Mouse (Mus musculus) skeletal muscle tissue, postnatal 0 days (tissue): Measurements from ENCODE around the gene Hfe. TPM values are rescaled to one million over a fixed set of nuclear protein-coding genes. Genes with fewer than 3 reads are reported as not detected.

Experiments
- microRNA-seq, 2 experiments: library from miRNA; unstranded; fragments of <30 nt; microRNA quantifications; one replicate each; pipeline ENCODE4; 2016
- polyA plus RNA-seq: library from polyadenylated mRNA; unstranded; fragments of >200 nt; fragmentation: Nextera tagmentation; extraction: Ambion mirVana; gene quantifications from 2 replicates; pipeline ENCODE4 v1.2.1, GENCODE M21; 2015

The Hfe gene
- polyA plus RNA-seq = 9.6 and 16.8 TPM in 2 replicates

GRCm38 (mm10) chr13:23710374-23711089 is at the start of gene Hfe:
Gene Hfe (minus strand): TSS chr13:23710854.

GRCm38 (mm10) chr13:23756790-23757189 is 46.1 kb upstream of the Hfe start, which contains the start of gene Hist1h4b:
Gene Hist1h4b (plus strand): TSS chr13:23757013.

DNA sequence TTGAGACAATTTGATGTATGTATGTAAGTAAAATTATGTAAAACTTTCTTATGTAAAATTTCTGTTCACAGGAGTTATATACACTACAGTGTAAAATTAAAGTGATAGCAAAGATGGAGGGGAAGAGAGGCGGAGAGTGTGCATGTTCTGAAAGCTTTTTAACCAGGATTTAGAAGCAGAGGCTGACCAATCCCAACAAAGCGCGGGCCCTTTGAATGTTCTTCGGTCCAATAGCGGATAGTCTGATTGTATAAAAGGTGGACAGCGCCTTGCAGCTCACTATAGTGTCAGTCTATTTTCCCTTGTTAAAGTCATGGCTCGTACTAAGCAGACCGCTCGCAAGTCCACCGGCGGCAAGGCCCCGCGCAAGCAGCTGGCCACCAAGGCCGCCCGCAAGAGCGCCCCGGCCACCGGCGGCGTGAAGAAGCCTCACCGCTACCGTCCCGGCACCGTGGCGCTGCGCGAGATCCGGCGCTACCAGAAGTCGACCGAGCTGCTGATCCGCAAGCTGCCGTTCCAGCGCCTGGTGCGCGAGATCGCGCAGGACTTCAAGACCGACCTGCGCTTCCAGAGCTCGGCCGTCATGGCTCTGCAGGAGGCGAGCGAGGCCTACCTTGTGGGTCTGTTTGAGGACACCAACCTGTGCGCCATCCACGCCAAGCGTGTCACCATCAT is 41.5 kb upstream of the Hfe start, which contains the start of gene Hist1h3b:
TSS of gene Hist1h3b (plus strand) at position 201 of the 675 bp plus-strand sequence.

DNA sequence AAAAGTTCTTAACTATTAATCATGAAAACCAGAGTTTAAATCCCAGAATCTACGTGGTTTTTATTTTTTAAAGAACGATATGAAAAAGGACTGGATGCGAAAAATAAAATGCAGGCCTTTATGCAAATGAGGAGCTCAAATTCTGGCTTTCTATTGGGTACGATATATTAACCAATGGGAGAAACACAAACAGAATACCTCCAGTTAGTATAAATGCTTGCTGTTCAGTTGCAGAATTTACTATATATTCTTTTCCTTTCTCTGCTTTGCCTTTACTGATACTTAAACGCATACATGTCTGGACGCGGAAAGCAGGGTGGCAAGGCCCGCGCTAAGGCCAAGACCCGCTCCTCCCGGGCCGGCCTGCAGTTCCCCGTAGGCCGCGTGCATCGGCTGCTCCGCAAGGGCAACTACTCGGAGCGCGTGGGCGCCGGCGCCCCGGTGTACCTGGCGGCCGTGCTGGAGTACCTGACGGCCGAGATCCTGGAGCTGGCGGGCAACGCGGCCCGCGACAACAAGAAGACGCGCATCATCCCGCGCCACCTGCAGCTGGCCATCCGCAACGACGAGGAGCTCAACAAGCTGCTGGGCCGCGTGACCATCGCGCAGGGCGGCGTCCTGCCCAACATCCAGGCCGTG is 40.3 kb upstream of the Hfe start, which contains the start of gene Hist1h2ab:
TSS of gene Hist1h2ab (plus strand) at position 288 of the 639 bp plus-strand sequence.

GRCm38 (mm10) chr13:23746201-23747080 is 35.8 kb upstream of the Hfe start, which contains the start of gene Hist1h2bb:
Gene Hist1h2bb (plus strand): TSS chr13:23746734.

DNA sequence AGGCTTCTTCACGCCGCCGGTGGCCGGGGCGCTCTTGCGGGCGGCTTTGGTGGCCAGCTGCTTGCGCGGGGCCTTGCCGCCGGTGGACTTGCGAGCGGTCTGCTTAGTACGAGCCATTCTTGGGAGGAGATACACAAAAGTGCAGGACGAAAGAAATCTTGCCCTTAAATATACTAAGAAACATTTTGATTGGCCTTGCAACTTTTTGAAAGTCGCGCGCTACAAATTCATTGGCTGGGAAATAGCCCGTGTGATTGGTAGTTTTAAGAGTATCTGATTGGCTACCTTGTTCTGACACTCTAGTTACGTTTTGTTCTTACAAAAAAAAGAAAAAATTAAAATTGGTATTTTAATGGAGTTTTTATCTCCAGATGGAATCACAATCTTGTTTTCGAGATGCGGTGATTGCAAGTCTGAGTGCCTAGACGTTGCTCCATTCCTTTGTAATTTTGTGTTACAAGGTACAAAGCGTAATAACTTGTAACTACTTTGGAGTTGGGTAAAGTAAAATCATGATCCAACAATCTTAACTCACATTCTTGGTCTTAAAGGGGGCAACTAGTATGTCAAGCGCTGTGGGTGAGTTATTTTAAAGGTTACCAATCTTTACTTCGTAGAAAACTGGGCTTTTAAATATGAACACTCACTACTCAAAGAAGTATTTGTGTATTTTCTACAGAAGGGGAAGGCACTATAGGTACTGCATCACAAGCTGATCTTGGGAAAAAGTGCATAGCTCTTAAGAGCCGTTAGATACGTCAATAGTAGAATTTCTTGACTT is 34.9 kb upstream of the Hfe start, which contains the start of gene Hist1h3c:
TSS of gene Hist1h3c (minus strand) at position 222 of the 781 bp plus-strand sequence.

DNA sequence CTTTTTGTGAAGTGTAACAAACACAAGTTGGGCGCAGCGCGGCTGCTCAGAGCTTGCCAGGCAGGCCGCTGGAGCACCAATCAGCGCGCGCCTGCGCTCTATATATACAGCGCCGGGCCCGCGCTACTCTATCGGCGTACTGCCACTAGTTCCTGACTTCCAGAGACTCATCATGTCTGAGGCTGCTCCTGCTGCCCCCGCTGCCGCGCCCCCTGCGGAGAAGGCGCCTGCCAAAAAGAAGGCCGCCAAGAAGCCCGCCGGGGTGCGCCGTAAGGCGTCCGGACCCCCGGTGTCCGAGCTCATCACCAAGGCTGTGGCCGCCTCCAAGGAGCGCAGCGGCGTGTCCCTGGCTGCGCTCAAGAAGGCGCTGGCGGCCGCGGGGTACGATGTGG is 28.0 kb upstream of the Hfe start, which contains the start of gene Hist1h1c:
TSS of gene Hist1h1c (plus strand) at position 132 of the 392 bp plus-strand sequence.

GRCm38 (mm10) chr13:23698300-23698693 is 12.4 kb downstream of the Hfe start, which contains the start of gene Hist1h4c:
Gene Hist1h4c (minus strand): TSS chr13:23698454.

DNA sequence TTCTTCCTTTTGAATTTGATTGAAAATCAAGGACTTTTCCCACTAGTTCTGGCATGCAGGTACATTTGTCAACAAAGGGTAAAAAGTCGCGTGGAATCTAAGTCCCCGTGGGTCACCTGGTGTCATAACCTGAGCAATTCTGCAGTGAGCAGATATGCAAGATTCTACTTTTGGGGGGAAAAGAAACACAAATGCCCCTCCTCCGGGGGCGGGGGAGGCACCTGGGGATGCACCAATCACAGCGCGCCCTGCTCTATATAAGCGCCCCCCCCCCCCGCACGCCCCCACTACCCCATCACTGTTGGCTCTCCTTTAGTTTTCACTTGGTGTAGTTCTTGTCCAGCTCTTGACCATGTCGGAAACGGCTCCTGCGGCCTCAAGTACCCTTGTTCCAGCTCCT is 15.1 kb downstream of the Hfe start, which contains the start of gene Hist1h1t:
TSS of gene Hist1h1t (plus strand) at position 301 of the 400 bp plus-strand sequence.

DNA sequence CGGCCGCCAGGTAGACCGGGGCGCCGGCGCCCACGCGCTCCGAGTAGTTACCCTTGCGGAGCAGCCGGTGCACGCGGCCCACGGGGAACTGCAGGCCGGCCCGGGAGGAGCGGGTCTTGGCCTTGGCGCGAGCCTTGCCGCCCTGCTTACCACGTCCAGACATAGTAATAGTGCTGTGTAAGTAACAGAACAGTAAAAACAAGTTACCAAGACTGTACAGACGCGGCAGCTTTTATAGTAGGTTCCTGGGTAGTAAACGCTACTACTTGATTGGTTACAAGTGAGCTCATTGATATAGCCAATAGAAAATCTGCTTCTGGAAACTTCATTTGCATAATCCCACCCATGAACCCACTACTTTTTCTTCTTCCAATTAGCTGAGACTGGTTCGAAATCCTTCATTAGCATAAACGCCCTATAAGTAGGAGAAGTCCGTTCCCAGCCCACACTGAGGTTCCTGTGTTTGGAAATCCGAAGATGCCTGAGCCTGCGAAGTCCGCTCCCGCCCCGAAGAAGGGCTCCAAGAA is 26.8 kb downstream of the Hfe start, which contains the start of the genes Hist1h2ac and Hist1h2bc:
TSS of gene Hist1h2ac (minus strand) at position 194 of the 527 bp plus-strand sequence.
TSS of gene Hist1h2bc (plus strand) at position 445 of the 527 bp plus-strand sequence.

Small RNA genes within 50 kb of the gene (microRNA-seq; reads per million reads assigned to microRNA genes)
- gene Gm44314 = 0 reads per million in 2 experiments
- 0 reads per million in 2 experiments for gene Gm44350
- gene Gm44484 = 0 reads per million in 2 experiments

Other genes with a start within 250 kb of the Hfe start
- not detected in 2 replicates for gene Btn1a1, start 245.0 kb downstream of the Hfe start, polyA plus RNA-seq
- 0.07 TPM in 1 of 2 replicates, not detected in the other for gene Btn2a2, start 222.0 kb downstream of the Hfe start, polyA plus RNA-seq
- gene Hist1h4h, start 179.8 kb downstream of the Hfe start, polyA plus RNA-seq = 38.5 and 44.1 TPM in 2 replicates
- gene Hist1h2af, start 176.9 kb downstream of the Hfe start, polyA plus RNA-seq = 1.8 and 3.4 TPM in 2 replicates
- 1.00 and 1.2 TPM in 2 replicates for gene Hist1h3g, start 175.4 kb downstream of the Hfe start, polyA plus RNA-seq
- 0.44 and 0.72 TPM in 2 replicates for gene Hist1h2bh, start 167.5 kb downstream of the Hfe start, polyA plus RNA-seq
- gene Hist1h3f, start 166.8 kb downstream of the Hfe start, polyA plus RNA-seq = 0.50 and 0.59 TPM in 2 replicates
- gene Hist1h4f, start 159.2 kb downstream of the Hfe start, polyA plus RNA-seq = 0.80 TPM in 1 of 2 replicates, not detected in the other
- gene Hist1h1d, start 157.6 kb downstream of the Hfe start, polyA plus RNA-seq = 0.58 and 0.85 TPM in 2 replicates
- 2.3 and 2.8 TPM in 2 replicates for gene Hist1h3e, start 148.5 kb downstream of the Hfe start, polyA plus RNA-seq
- gene Hist1h2ae, start 139.6 kb downstream of the Hfe start, polyA plus RNA-seq = 20.1 and 21.8 TPM in 2 replicates
- 3.8 and 4.3 TPM in 2 replicates for gene Hist1h2bg, start 139.5 kb downstream of the Hfe start, polyA plus RNA-seq
- gene Hist1h2bf, start 136.7 kb downstream of the Hfe start, polyA plus RNA-seq = 1.8 and 2.3 TPM in 2 replicates
- 0.91 TPM in 2 replicates for gene Hist1h2ad, start 136.5 kb downstream of the Hfe start, polyA plus RNA-seq
- 4.4 and 4.9 TPM in 2 replicates for gene Hist1h3d, start 135.1 kb downstream of the Hfe start, polyA plus RNA-seq
- gene Hist1h4d, start 129.3 kb downstream of the Hfe start, polyA plus RNA-seq = 25.5 and 29.4 TPM in 2 replicates
- 4.5 and 5.7 TPM in 2 replicates for gene Hist1h2be, start 89.7 kb downstream of the Hfe start, polyA plus RNA-seq
- gene Hist1h1e, start 88.3 kb downstream of the Hfe start, polyA plus RNA-seq = 12.7 and 15.0 TPM in 2 replicates
- gene Hist1h2ac, start 26.9 kb downstream of the Hfe start, polyA plus RNA-seq = 0.88 and 1.4 TPM in 2 replicates
- 186 and 234 TPM in 2 replicates for gene Hist1h2bc, start 26.7 kb downstream of the Hfe start, polyA plus RNA-seq
- gene Hist1h1t, start 15.0 kb downstream of the Hfe start, polyA plus RNA-seq = not detected in 2 replicates
- gene Hist1h4c, start 12.4 kb downstream of the Hfe start, polyA plus RNA-seq = 1.3 and 2.7 TPM in 2 replicates
- 191 and 322 TPM in 2 replicates for gene Hist1h1c, start 28.0 kb upstream of the Hfe start, polyA plus RNA-seq
- 0.67 and 1.1 TPM in 2 replicates for gene Hist1h3c, start 34.7 kb upstream of the Hfe start, polyA plus RNA-seq
- gene Hist1h2bb, start 35.9 kb upstream of the Hfe start, polyA plus RNA-seq = 0.82 and 1.4 TPM in 2 replicates
- gene Hist1h2ab, start 40.3 kb upstream of the Hfe start, polyA plus RNA-seq = 10.2 and 10.4 TPM in 2 replicates
- gene Hist1h3b, start 41.4 kb upstream of the Hfe start, polyA plus RNA-seq = 2.4 and 4.3 TPM in 2 replicates
- 0.83 TPM in 1 of 2 replicates, not detected in the other for gene Hist1h4b, start 46.2 kb upstream of the Hfe start, polyA plus RNA-seq
- 0.61 and 1.1 TPM in 2 replicates for gene Hist1h4a, start 50.4 kb upstream of the Hfe start, polyA plus RNA-seq
- gene Hist1h3a, start 51.5 kb upstream of the Hfe start, polyA plus RNA-seq = 0.85 and 1.7 TPM in 2 replicates
- 1.2 and 2.0 TPM in 2 replicates for gene Hist1h1a, start 52.8 kb upstream of the Hfe start, polyA plus RNA-seq
- gene Trim38, start 59.1 kb upstream of the Hfe start, polyA plus RNA-seq = 0.34 and 0.38 TPM in 2 replicates
- not detected in 2 replicates for gene Slc17a2, start 96.1 kb upstream of the Hfe start, polyA plus RNA-seq
- 1.5 and 1.6 TPM in 2 replicates for gene Slc17a3, start 128.6 kb upstream of the Hfe start, polyA plus RNA-seq
- not detected in 2 replicates for gene Slc17a1, start 156.9 kb upstream of the Hfe start, polyA plus RNA-seq
- gene Slc17a4, start 204.2 kb upstream of the Hfe start, polyA plus RNA-seq = not detected in 2 replicates
- gene Hist1h2ba, start 223.3 kb upstream of the Hfe start, polyA plus RNA-seq = not detected in 2 replicates
- gene Hist1h2aa, start 223.6 kb upstream of the Hfe start, polyA plus RNA-seq = not detected in 2 replicates